Mouse (Mus musculus) monocyte, adult 2 months (primary cell): ENCODE measurements around the gene Fance.

Experiments
- DNase-seq, 2 experiments: peaks; one replicate each; pipeline ENCODE4 v3.0.0; 2022; ENCODE audit warnings: low spot score in 2 of 2, low read depth in 1 of 2

The Fance gene

DNA sequence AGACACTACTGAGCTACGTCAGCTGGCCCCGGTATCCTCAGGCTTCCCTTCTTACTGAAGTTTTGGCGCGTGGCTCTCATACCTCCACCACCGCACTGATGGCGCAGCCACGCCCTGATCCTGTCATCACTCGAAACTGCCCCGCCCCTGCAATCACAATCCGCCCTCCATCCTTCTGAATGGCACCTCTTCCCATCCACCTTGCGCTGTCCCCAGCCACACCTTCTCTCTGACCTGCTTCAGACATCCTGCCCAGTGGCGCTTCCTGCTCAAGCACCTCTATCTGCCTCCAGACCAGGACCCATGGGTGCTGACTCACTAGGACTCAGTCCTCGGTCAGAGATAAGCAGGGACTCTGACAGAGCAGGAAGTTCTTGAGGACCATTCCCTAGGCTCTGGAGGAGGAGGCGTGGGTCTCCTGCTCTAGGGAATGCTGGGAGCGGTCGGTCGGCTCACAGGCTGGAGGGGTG lies 62.3 kb downstream of the Fance start:
- no peak for DNase-seq
